Mouse (Mus musculus): ENCODE measurements around the gene Trabd.

GRCm38 (mm10) chr15:89054666-89055065 lies 20.3 kb upstream of the Trabd start:
- TF ChIP-seq CTCF (IDR thresholded peaks at IDR 0.05; ENCODE audit: borderline replicate concordance, insufficient read depth, low read length) (no peak), POLR2A (IDR thresholded peaks at IDR 0.05; ENCODE audit: low read depth, low read length) (no peak)
